Mouse (Mus musculus): ENCODE data around the gene Psmb2. TPM values are rescaled to one million over a fixed set of nuclear protein-coding genes. Genes with fewer than 3 reads are reported as not detected.
A peak's percentile ranks its signal among the peaks of the same experiment; 100 is the strongest.

Psmb2 gene
- total and polyA plus RNA-seq, 2 experiments from 2014 or later: 196 to 436 TPM

- Histone ChIP-seq H3K4me2 (ENCODE audit: low read depth, low read length, poor library complexity, severe bottlenecking) (no peak overlapping the region), H3K27me3 (ENCODE audit: insufficient read depth, low read length) (peaks cover 38% of the 10 kb centered on the region), H3K9ac (replicated peaks; ENCODE audit: low read length, poor library complexity, severe bottlenecking) (no peak overlapping the region), H3K27ac (ENCODE audit: low read depth, low read length) (no peak overlapping the region), H3K9me3 (ENCODE audit: low read length) (no peaks in the 10 kb centered on the region), H3K4me3 (ENCODE audit: low read depth, low read length) (no peak overlapping the region), H3K4me1 (ENCODE audit: insufficient read depth, low read length) (no peaks in the 10 kb centered on the region), H3K36me3 (ENCODE audit: insufficient read depth, low read length) (peaks cover 28% of the 10 kb centered on the region)
- peak; percentile 86 for DNase-seq (ENCODE audit: low spot score)
- peak; percentile 92 for TF ChIP-seq CTCF (IDR thresholded peaks at IDR 0.05)
- ATAC-seq (ENCODE audit: low FRiP score): no peak
- 5% methylated on average over 12 of the region's 12 CpGs for WGBS
Measured at GRCm38 (mm10) chr4:126741448-126741847, 64.0 kb downstream of the Psmb2 start.

GRCm38 (mm10) chr4:126742976-126743375 lies 65.5 kb downstream of the Psmb2 start:
- 63% methylated on average over 2 of the region's 2 CpGs for WGBS
- peaks cover 27% of the 10 kb centered on the region for H3K27me3 ChIP-seq (ENCODE audit: insufficient read depth, low read length)

GRCm38 (mm10) chr4:126743713-126744112 lies 66.3 kb downstream of the Psmb2 start:
- no peak for DNase-seq (ENCODE audit: low spot score)
- H3K4me1 ChIP-seq (ENCODE audit: insufficient read depth, low read length): no peaks in the 10 kb centered on the region
- no peak overlapping the region for H3K4me2 ChIP-seq (ENCODE audit: low read depth, low read length, poor library complexity, severe bottlenecking)
- ATAC-seq (ENCODE audit: low FRiP score): no peak
- H3K9ac ChIP-seq (replicated peaks; ENCODE audit: low read length, poor library complexity, severe bottlenecking): no peak overlapping the region
- TF ChIP-seq CTCF (IDR thresholded peaks at IDR 0.05): no peak
- no peak overlapping the region for H3K27ac ChIP-seq (ENCODE audit: low read depth, low read length)
- peaks cover 20% of the 10 kb centered on the region; the same call in 1 of the 2 replicates for H3K27me3 ChIP-seq (ENCODE audit: insufficient read depth, low read length)
- WGBS: 15% methylated on average over 11 of the region's 11 CpGs
- no peaks in the 10 kb centered on the region for H3K9me3 ChIP-seq (ENCODE audit: low read length)
- peaks cover 43% of the 10 kb centered on the region for H3K36me3 ChIP-seq (ENCODE audit: insufficient read depth, low read length)
- H3K4me3 ChIP-seq (ENCODE audit: low read depth, low read length): no peak overlapping the region

More at GRCm38 (mm10) chr4:126742976-126743375, 65.5 kb downstream of the Psmb2 start:
- H3K4me2 ChIP-seq (ENCODE audit: low read depth, low read length, poor library complexity, severe bottlenecking): no peak overlapping the region
- H3K36me3 ChIP-seq (ENCODE audit: insufficient read depth, low read length): peaks cover 36% of the 10 kb centered on the region
- DNase-seq (ENCODE audit: low spot score) (no peak), ATAC-seq (ENCODE audit: low FRiP score) (no peak)
- H3K4me3 ChIP-seq (ENCODE audit: low read depth, low read length): no peak overlapping the region
- no peak overlapping the region for H3K9ac ChIP-seq (replicated peaks; ENCODE audit: low read length, poor library complexity, severe bottlenecking)
- TF ChIP-seq CTCF (IDR thresholded peaks at IDR 0.05): no peak
- H3K4me1 ChIP-seq (ENCODE audit: insufficient read depth, low read length): no peaks in the 10 kb centered on the region
- no peaks in the 10 kb centered on the region for H3K9me3 ChIP-seq (ENCODE audit: low read length)
- H3K27ac ChIP-seq (ENCODE audit: low read depth, low read length): no peak overlapping the region

- Histone ChIP-seq H3K27ac (ENCODE audit: low read depth, low read length) (no peak overlapping the region), H3K36me3 (ENCODE audit: insufficient read depth, low read length) (peaks cover 52% of the 10 kb centered on the region), H3K9ac (replicated peaks; ENCODE audit: low read length, poor library complexity, severe bottlenecking) (no peak overlapping the region), H3K4me3 (ENCODE audit: low read depth, low read length) (no peak overlapping the region), H3K9me3 (ENCODE audit: low read length) (no peaks in the 10 kb centered on the region), H3K4me2 (ENCODE audit: low read depth, low read length, poor library complexity, severe bottlenecking) (no peak overlapping the region), H3K27me3 (ENCODE audit: insufficient read depth, low read length) (peaks cover 9% of the 10 kb centered on the region; the same call in 1 of the 2 replicates), H3K4me1 (ENCODE audit: insufficient read depth, low read length) (no peaks in the 10 kb centered on the region)
- no peak for DNase-seq (ENCODE audit: low spot score)
- 91% methylated on average over 14 of the region's 14 CpGs for WGBS
- no peak for TF ChIP-seq CTCF (IDR thresholded peaks at IDR 0.05)
- 0 out of 2 replicates have a peak, but pooled peaks have one; percentile 4 for ATAC-seq (ENCODE audit: low FRiP score)
Measured at GRCm38 (mm10) chr4:126744831-126745230, 67.4 kb downstream of the Psmb2 start.

GRCm38 (mm10) chr4:126745506-126746193 lies 68.2 kb downstream of the Psmb2 start:
- Histone ChIP-seq H3K36me3 (ENCODE audit: insufficient read depth, low read length) (peaks cover 58% of the 10 kb centered on the region), H3K27me3 (ENCODE audit: insufficient read depth, low read length) (peaks cover 4% of the 10 kb centered on the region; the same call in 1 of the 2 replicates), H3K4me2 (ENCODE audit: low read depth, low read length, poor library complexity, severe bottlenecking) (no peak overlapping the region), H3K4me1 (ENCODE audit: insufficient read depth, low read length) (0 out of 2 replicates have a peak, but pooled peaks cover under 1% of the 10 kb centered on the region), H3K27ac (ENCODE audit: low read depth, low read length) (no peak overlapping the region), H3K9me3 (ENCODE audit: low read length) (no peaks in the 10 kb centered on the region), H3K9ac (replicated peaks; ENCODE audit: low read length, poor library complexity, severe bottlenecking) (no peak overlapping the region), H3K4me3 (ENCODE audit: low read depth, low read length) (no peak overlapping the region)
- ATAC-seq (ENCODE audit: low FRiP score) (no peak), DNase-seq (ENCODE audit: low spot score) (peak; percentile 69)
- 37% methylated on average over 13 of the region's 13 CpGs for WGBS
- peak; percentile 80 for TF ChIP-seq CTCF (IDR thresholded peaks at IDR 0.05)

GRCm38 (mm10) chr4:126746194-126746840 lies 68.9 kb downstream of the Psmb2 start:
- H3K4me1 ChIP-seq (ENCODE audit: insufficient read depth, low read length): peaks cover 7% of the 10 kb centered on the region; the same call in 1 of the 2 replicates
- peaks cover 4% of the 10 kb centered on the region; the same call in 1 of the 2 replicates for H3K27me3 ChIP-seq (ENCODE audit: insufficient read depth, low read length)
- no peak overlapping the region for H3K4me3 ChIP-seq (ENCODE audit: low read depth, low read length)
- H3K9me3 ChIP-seq (ENCODE audit: low read length): no peaks in the 10 kb centered on the region
- H3K36me3 ChIP-seq (ENCODE audit: insufficient read depth, low read length): peaks cover 59% of the 10 kb centered on the region
- whole genome bisulfite sequencing: 87% methylated on average over 10 of the region's 10 CpGs
- TF ChIP-seq CTCF (IDR thresholded peaks at IDR 0.05): no peak
- no peak overlapping the region for H3K9ac ChIP-seq (replicated peaks; ENCODE audit: low read length, poor library complexity, severe bottlenecking)
- H3K4me2 ChIP-seq (ENCODE audit: low read depth, low read length, poor library complexity, severe bottlenecking): no peak overlapping the region
- ATAC-seq (ENCODE audit: low FRiP score) (no peak), DNase-seq (ENCODE audit: low spot score) (no peak)
- no peak overlapping the region for H3K27ac ChIP-seq (ENCODE audit: low read depth, low read length)

Data from midbrain, postnatal 0 days (tissue).